Mouse (Mus musculus): ENCODE data around the gene Cacng3. TPM values are rescaled to one million over a fixed set of nuclear protein-coding genes. Genes with fewer than 3 reads are reported as not detected.

Gene Cacng3
- polyA plus RNA-seq, 1 experiment, result not detected

GRCm38 (mm10) chr7:122633463-122633862 is 36.8 kb upstream of the Cacng3 start:
- Histone ChIP-seq H3K27ac (ENCODE audit: insufficient read depth, low read depth, low read length) (no peak overlapping the region), H3K27me3 (ENCODE audit: control insufficient read depth, insufficient read depth, low read length) (no peaks in the 10 kb centered on the region), H3K36me3 (ENCODE audit: control insufficient read depth, insufficient read depth, low read length) (no peaks in the 10 kb centered on the region), H3K4me3 (ENCODE audit: low read depth, low read length) (no peak overlapping the region), H3K4me1 (ENCODE audit: control insufficient read depth, insufficient read depth, insufficient read length, low read length) (no peaks in the 10 kb centered on the region)
- 85% methylated on average over 5 of the region's 5 CpGs for WGBS
- TF ChIP-seq POLR2A (IDR thresholded peaks at IDR 0.05; ENCODE audit: low read depth, low read length), result no peak

GRCm38 (mm10) chr7:122643676-122644075 is 26.6 kb upstream of the Cacng3 start:
- TF ChIP-seq POLR2A (IDR thresholded peaks at IDR 0.05; ENCODE audit: low read depth, low read length) (no peak), CTCF (IDR thresholded peaks at IDR 0.05; ENCODE audit: extremely low read depth, insufficient read length, insufficient replicate concordance, low read depth, low read length) (no peak)
- Histone ChIP-seq H3K36me3 (ENCODE audit: control insufficient read depth, insufficient read depth, low read length) (no peaks in the 10 kb centered on the region), H3K4me3 (ENCODE audit: low read depth, low read length) (no peak overlapping the region), H3K4me1 (ENCODE audit: control insufficient read depth, insufficient read depth, insufficient read length, low read length) (no peaks in the 10 kb centered on the region), H3K27me3 (ENCODE audit: control insufficient read depth, insufficient read depth, low read length) (no peaks in the 10 kb centered on the region), H3K27ac (ENCODE audit: insufficient read depth, low read depth, low read length) (no peak overlapping the region)
- WGBS, result 90% methylated on average over 8 of the region's 8 CpGs

- 83% methylated on average over 10 of the region's 10 CpGs for WGBS
- Histone ChIP-seq H3K4me1 (ENCODE audit: control insufficient read depth, insufficient read depth, insufficient read length, low read length) (no peaks in the 10 kb centered on the region), H3K4me3 (ENCODE audit: low read depth, low read length) (no peak overlapping the region), H3K27ac (ENCODE audit: insufficient read depth, low read depth, low read length) (no peak overlapping the region), H3K36me3 (ENCODE audit: control insufficient read depth, insufficient read depth, low read length) (no peaks in the 10 kb centered on the region), H3K27me3 (ENCODE audit: control insufficient read depth, insufficient read depth, low read length) (no peaks in the 10 kb centered on the region)
- TF ChIP-seq POLR2A (IDR thresholded peaks at IDR 0.05; ENCODE audit: low read depth, low read length) (no peak), CTCF (IDR thresholded peaks at IDR 0.05; ENCODE audit: extremely low read depth, insufficient read length, insufficient replicate concordance, low read depth, low read length) (no peak)
Observed at GRCm38 (mm10) chr7:122649306-122649705, 21.0 kb upstream of the Cacng3 start.

- WGBS, result 79% methylated on average over 3 of the region's 3 CpGs
- no peaks in the 10 kb centered on the region for H3K27me3 ChIP-seq (ENCODE audit: control insufficient read depth, insufficient read depth, low read length)
Observed at GRCm38 (mm10) chr7:122652523-122652922, 17.8 kb upstream of the Cacng3 start.

GRCm38 (mm10) chr7:122656671-122657070 is 13.6 kb upstream of the Cacng3 start:
- TF ChIP-seq CTCF (IDR thresholded peaks at IDR 0.05; ENCODE audit: extremely low read depth, insufficient read length, insufficient replicate concordance, low read depth, low read length), result no peak
- no peak for TF ChIP-seq POLR2A (IDR thresholded peaks at IDR 0.05; ENCODE audit: low read depth, low read length)
- H3K27ac ChIP-seq (ENCODE audit: insufficient read depth, low read depth, low read length), result no peak overlapping the region
- no peak overlapping the region for H3K4me3 ChIP-seq (ENCODE audit: low read depth, low read length)
- H3K27me3 ChIP-seq (ENCODE audit: control insufficient read depth, insufficient read depth, low read length), result no peaks in the 10 kb centered on the region
- H3K36me3 ChIP-seq (ENCODE audit: control insufficient read depth, insufficient read depth, low read length), result no peaks in the 10 kb centered on the region
- 87% methylated on average over 3 of the region's 3 CpGs for WGBS
- H3K4me1 ChIP-seq (ENCODE audit: control insufficient read depth, insufficient read depth, insufficient read length, low read length), result no peaks in the 10 kb centered on the region

More at GRCm38 (mm10) chr7:122652523-122652922, 17.8 kb upstream of the Cacng3 start:
- H3K4me1 ChIP-seq (ENCODE audit: control insufficient read depth, insufficient read depth, insufficient read length, low read length), result no peaks in the 10 kb centered on the region
- no peak for TF ChIP-seq POLR2A (IDR thresholded peaks at IDR 0.05; ENCODE audit: low read depth, low read length)
- no peak for TF ChIP-seq CTCF (IDR thresholded peaks at IDR 0.05; ENCODE audit: extremely low read depth, insufficient read length, insufficient replicate concordance, low read depth, low read length)
- no peak overlapping the region for H3K27ac ChIP-seq (ENCODE audit: insufficient read depth, low read depth, low read length)
- no peak overlapping the region for H3K4me3 ChIP-seq (ENCODE audit: low read depth, low read length)
- no peaks in the 10 kb centered on the region for H3K36me3 ChIP-seq (ENCODE audit: control insufficient read depth, insufficient read depth, low read length)

GRCm38 (mm10) chr7:122657423-122658126 is 12.7 kb upstream of the Cacng3 start:
- Histone ChIP-seq H3K4me3 (ENCODE audit: low read depth, low read length) (no peak overlapping the region), H3K4me1 (ENCODE audit: control insufficient read depth, insufficient read depth, insufficient read length, low read length) (no peaks in the 10 kb centered on the region), H3K36me3 (ENCODE audit: control insufficient read depth, insufficient read depth, low read length) (no peaks in the 10 kb centered on the region), H3K27me3 (ENCODE audit: control insufficient read depth, insufficient read depth, low read length) (no peaks in the 10 kb centered on the region), H3K27ac (ENCODE audit: insufficient read depth, low read depth, low read length) (no peak overlapping the region)
- TF ChIP-seq POLR2A (IDR thresholded peaks at IDR 0.05; ENCODE audit: low read depth, low read length), result no peak
- no peak for TF ChIP-seq CTCF (IDR thresholded peaks at IDR 0.05; ENCODE audit: extremely low read depth, insufficient read length, insufficient replicate concordance, low read depth, low read length)
- WGBS, result 54% methylated on average over 5 of the region's 5 CpGs

GRCm38 (mm10) chr7:122665311-122666049 is 4.8 kb upstream of the Cacng3 start:
- TF ChIP-seq POLR2A (IDR thresholded peaks at IDR 0.05; ENCODE audit: low read depth, low read length) (no peak), CTCF (IDR thresholded peaks at IDR 0.05; ENCODE audit: extremely low read depth, insufficient read length, insufficient replicate concordance, low read depth, low read length) (no peak)
- no peaks in the 10 kb centered on the region for H3K4me1 ChIP-seq (ENCODE audit: control insufficient read depth, insufficient read depth, insufficient read length, low read length)
- no peak overlapping the region for H3K4me3 ChIP-seq (ENCODE audit: low read depth, low read length)
- H3K36me3 ChIP-seq (ENCODE audit: control insufficient read depth, insufficient read depth, low read length), result no peaks in the 10 kb centered on the region
- 35% methylated on average over 7 of the region's 7 CpGs for WGBS
- H3K27me3 ChIP-seq (ENCODE audit: control insufficient read depth, insufficient read depth, low read length), result no peaks in the 10 kb centered on the region
- H3K27ac ChIP-seq (ENCODE audit: insufficient read depth, low read depth, low read length), result no peak overlapping the region
